Mouse (Mus musculus) layer of hippocampus, adult 9-10 months (tissue): ENCODE measurements around the gene Xpo5.

Experiments used
- DNase-seq: peaks from one replicate; pipeline ENCODE4 v3.0.0; 2022; ENCODE audit warnings: low spot score

The Xpo5 gene

GRCm38 (mm10) chr17:46259675-46260074, 57.1 kb downstream of the Xpo5 start:
- DNase-seq = no peak

- DNase-seq = no peak
Observed at GRCm38 (mm10) chr17:46262201-46262694, 59.7 kb downstream of the Xpo5 start.

- DNase-seq = no peak
Observed at GRCm38 (mm10) chr17:46265502-46265901, 62.9 kb downstream of the Xpo5 start.

GRCm38 (mm10) chr17:46265918-46266618, 63.5 kb downstream of the Xpo5 start:
- DNase-seq = peak; percentile 69

- no peak for DNase-seq
Observed at GRCm38 (mm10) chr17:46266986-46267385, 64.4 kb downstream of the Xpo5 start.

- no peak for DNase-seq
Observed at GRCm38 (mm10) chr17:46267511-46267910, 64.9 kb downstream of the Xpo5 start.

- no peak for DNase-seq
Observed at GRCm38 (mm10) chr17:46268026-46268720, 65.6 kb downstream of the Xpo5 start.

- no peak for DNase-seq
Observed at GRCm38 (mm10) chr17:46269771-46270534, 67.4 kb downstream of the Xpo5 start.

GRCm38 (mm10) chr17:46272058-46272457, 69.5 kb downstream of the Xpo5 start:
- no peak for DNase-seq

GRCm38 (mm10) chr17:46272675-46273074, 70.1 kb downstream of the Xpo5 start:
- no peak for DNase-seq

- DNase-seq = no peak
Observed at GRCm38 (mm10) chr17:46273803-46274236, 71.2 kb downstream of the Xpo5 start.

GRCm38 (mm10) chr17:46274465-46274864, 71.9 kb downstream of the Xpo5 start:
- no peak for DNase-seq

GRCm38 (mm10) chr17:46275034-46275433, 72.5 kb downstream of the Xpo5 start:
- no peak for DNase-seq

- DNase-seq = no peak
Observed at GRCm38 (mm10) chr17:46275506-46275905, 72.9 kb downstream of the Xpo5 start.

GRCm38 (mm10) chr17:46277586-46277985, 75.0 kb downstream of the Xpo5 start:
- no peak for DNase-seq

GRCm38 (mm10) chr17:46278011-46278765, 75.6 kb downstream of the Xpo5 start:
- DNase-seq = no peak

- DNase-seq = no peak
Observed at GRCm38 (mm10) chr17:46282483-46283123, 80.0 kb downstream of the Xpo5 start, which contains the start of gene Tjap1. TSS of gene Tjap1 (minus strand) at chr17:46283026.

GRCm38 (mm10) chr17:46283140-46283539, 80.6 kb downstream of the Xpo5 start:
- DNase-seq = no peak

- DNase-seq = no peak
Observed at GRCm38 (mm10) chr17:46283911-46284310, 81.3 kb downstream of the Xpo5 start.

- DNase-seq = no peak
Observed at GRCm38 (mm10) chr17:46284653-46285052, 82.1 kb downstream of the Xpo5 start.

- DNase-seq = no peak
Observed at GRCm38 (mm10) chr17:46285407-46285806, 82.8 kb downstream of the Xpo5 start.
